Mouse (Mus musculus) erythroblast, embryonic 14.5 days (primary cell): ENCODE data around the gene Utp6. TPM values are rescaled to one million over a fixed set of nuclear protein-coding genes. Genes with fewer than 3 reads are reported as not detected.

Experiments used
- H3K27me3 ChIP-seq: 2 replicates; pipeline ENCODE4 v1.6.1; 2012; ENCODE audit warnings: inconsistent platforms; ENCODE audit not compliant: control insufficient read depth
- H3K36me3 ChIP-seq: 2 replicates; pipeline ENCODE4 v1.6.1; 2012; ENCODE audit warnings: mild to moderate bottlenecking, inconsistent platforms; ENCODE audit not compliant: control insufficient read depth
- H3K4me1 ChIP-seq: 2 replicates; pipeline ENCODE4 v1.6.1; 2012; ENCODE audit warnings: inconsistent platforms; ENCODE audit not compliant: control insufficient read depth
- H3K4me3 ChIP-seq: replicated peaks from 2 replicates; pipeline ENCODE3; 2012; ENCODE audit warnings: moderate library complexity, mild to moderate bottlenecking, inconsistent platforms
- H3K9me3 ChIP-seq: 2 replicates; pipeline ENCODE4 v1.6.1; 2012; ENCODE audit warnings: low read length, inconsistent platforms, mixed read lengths; ENCODE audit not compliant: control insufficient read depth
- GATA1 ChIP-seq: IDR thresholded peaks from 2 replicates; pipeline ENCODE4 v1.6.1; 2012; ENCODE audit warnings: low read length, inconsistent platforms, mixed read lengths
- TAL1 ChIP-seq: IDR thresholded peaks from 3 replicates; pipeline ENCODE4 v1.6.1; 2012; ENCODE audit warnings: low read length, inconsistent platforms, mixed read lengths
- polyA plus RNA-seq: library from polyadenylated mRNA; stranded (reverse); fragments of >175 nt; gene quantifications from 2 replicates; pipeline ENCODE4 v1.2.3, GENCODE M21; 2012

Gene Utp6
- polyA plus RNA-seq, 1 experiment: 0.37 TPM

DNA sequence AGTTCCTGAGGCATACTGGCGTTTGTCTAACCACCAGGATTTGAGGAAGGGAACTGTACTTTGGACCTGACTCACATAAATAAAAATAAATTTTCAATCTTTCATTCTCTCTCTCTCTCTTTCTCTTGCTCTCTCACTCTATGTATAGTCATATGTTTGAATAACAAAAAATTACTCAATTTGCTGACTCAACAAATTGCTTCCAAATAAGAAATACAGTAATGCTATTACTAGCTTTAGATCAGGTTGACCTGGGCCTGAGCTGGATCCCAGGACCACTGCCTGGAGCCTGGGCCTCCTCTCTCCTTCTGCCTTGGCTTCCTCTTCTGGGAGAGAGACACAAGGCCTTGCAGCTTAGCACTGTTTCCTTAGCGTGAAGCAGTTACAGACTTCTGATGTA is 71.4 kb downstream of the Utp6 start:
- Histone ChIP-seq H3K4me1 (peaks cover 2% of the 10 kb centered on the region), H3K9me3 (no peaks in the 10 kb centered on the region), H3K4me3 (no peak overlapping the region), H3K27me3 (no peaks in the 10 kb centered on the region), H3K36me3 (no peaks in the 10 kb centered on the region)
- TF ChIP-seq GATA1: no peak
- no peak for TF ChIP-seq TAL1

DNA sequence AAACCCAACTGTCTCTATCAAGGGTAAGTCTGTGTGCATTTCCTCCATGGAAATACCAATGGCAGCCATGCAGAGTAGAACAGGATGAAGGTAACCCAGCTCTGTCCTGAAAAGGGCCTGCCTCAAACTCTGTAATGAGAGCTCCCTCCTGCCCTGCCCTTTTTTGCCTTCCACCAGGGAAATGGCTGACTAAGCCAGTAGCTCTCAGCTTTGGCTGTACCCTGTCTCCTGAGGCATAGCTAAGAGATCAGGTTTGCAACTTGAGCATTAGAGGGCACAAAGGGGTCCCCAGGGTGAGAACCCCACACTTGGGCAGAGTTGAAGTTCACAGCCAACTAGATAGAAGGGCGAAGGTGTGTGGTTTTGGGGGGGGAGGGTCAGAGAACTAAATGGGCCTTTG is 75.2 kb downstream of the Utp6 start:
- H3K36me3 ChIP-seq: no peaks in the 10 kb centered on the region
- no peak overlapping the region for H3K4me3 ChIP-seq
- peaks cover 2% of the 10 kb centered on the region; the same call in 1 of the 2 replicates for H3K9me3 ChIP-seq
- no peaks in the 10 kb centered on the region for H3K27me3 ChIP-seq
- peaks cover 2% of the 10 kb centered on the region for H3K4me1 ChIP-seq
- TF ChIP-seq GATA1: no peak
- TF ChIP-seq TAL1: no peak

DNA sequence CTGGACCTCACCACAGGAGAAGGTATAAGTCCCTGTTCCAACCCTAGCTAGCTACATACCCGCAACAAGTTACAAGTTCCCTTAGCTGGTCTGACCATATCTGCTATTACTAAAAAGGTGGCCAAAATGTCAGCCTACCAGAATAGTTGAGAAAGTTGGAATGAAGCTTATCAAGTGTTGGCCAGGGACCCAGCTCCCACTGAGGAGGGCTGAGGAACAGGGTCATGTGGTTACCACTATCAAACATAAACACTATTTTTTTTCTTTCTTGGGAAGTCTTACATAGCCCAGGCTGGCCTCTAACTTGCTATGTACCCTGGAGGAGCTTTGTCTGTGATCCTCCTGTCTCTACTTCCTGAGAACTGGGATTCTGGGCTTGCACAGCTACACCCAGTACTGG is 75.8 kb downstream of the Utp6 start:
- Histone ChIP-seq H3K9me3 (peaks cover 2% of the 10 kb centered on the region; the same call in 1 of the 2 replicates), H3K36me3 (no peaks in the 10 kb centered on the region)

DNA sequence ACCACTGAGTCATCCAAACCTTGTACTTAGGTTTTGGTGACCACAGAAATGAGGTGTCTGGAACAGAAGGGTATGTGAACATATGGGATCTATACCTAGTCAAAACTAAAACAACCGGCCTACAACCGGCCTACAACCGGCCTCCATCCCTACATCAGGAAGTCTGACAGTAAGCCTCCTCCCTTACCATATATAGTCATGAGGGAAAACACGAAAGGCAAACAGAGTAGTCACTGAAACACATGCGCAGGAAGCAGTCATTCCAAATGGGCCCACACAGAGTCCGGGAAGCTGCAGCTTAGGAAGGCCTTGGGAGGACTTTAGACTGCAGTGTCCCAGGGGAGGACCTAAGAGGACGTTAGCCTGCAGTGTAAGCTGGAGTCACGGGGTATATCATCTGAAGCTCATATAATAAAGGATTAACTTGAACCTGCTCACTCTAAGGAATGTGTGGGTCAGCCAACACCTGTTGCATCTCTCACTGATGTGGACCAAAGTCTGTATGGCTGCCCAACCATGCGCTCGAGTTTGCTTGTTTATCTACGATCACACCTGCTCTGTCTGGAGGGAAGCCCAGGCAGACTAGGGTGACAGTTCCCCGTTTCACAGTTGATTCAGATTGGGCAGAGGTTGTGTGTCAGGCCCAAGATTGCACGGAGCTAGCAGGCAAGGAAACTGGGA is 76.3 kb downstream of the Utp6 start:
- H3K4me1 ChIP-seq: peaks cover 2% of the 10 kb centered on the region
- H3K36me3 ChIP-seq: no peaks in the 10 kb centered on the region
- H3K4me3 ChIP-seq: no peak overlapping the region
- TF ChIP-seq GATA1 (no peak), TAL1 (no peak)
- no peaks in the 10 kb centered on the region for H3K27me3 ChIP-seq
- H3K9me3 ChIP-seq: peaks cover 2% of the 10 kb centered on the region; the same call in 1 of the 2 replicates

More for the DNA sequence above, 75.8 kb downstream of the Utp6 start:
- Histone ChIP-seq H3K27me3 (no peaks in the 10 kb centered on the region), H3K4me3 (no peak overlapping the region), H3K4me1 (peaks cover 2% of the 10 kb centered on the region)
- no peak for TF ChIP-seq GATA1
- TF ChIP-seq TAL1: no peak

DNA sequence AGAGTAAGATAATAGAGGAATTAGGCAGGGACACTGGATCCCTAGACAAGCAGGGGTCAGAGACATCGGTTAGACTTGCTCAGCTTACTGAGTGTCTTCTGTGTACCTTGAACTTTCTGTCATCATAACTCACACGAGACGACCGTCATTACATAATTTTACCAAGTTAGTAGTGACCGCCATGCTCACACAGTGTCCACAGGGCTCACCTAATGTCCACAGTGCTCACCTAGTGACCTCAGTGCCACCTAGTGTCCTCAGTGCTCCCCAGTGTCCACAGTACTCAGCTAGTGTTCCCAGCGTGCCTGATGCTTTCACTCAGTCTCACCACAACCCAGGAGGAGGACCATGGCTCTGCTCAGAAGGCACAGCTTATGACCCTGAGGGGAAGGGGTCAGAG is 77.4 kb downstream of the Utp6 start:
- no peak overlapping the region for H3K4me3 ChIP-seq
- H3K9me3 ChIP-seq: peaks cover 2% of the 10 kb centered on the region; the same call in 1 of the 2 replicates
- H3K27me3 ChIP-seq: no peaks in the 10 kb centered on the region
- TF ChIP-seq TAL1: no peak
- no peaks in the 10 kb centered on the region for H3K36me3 ChIP-seq
- peaks cover 2% of the 10 kb centered on the region for H3K4me1 ChIP-seq

Other genes with a start within 250 kb of the Utp6 start
- gene Suz12, start 30.7 kb upstream of the Utp6 start, polyA plus RNA-seq: 0.95 and 1.1 TPM in 2 replicates
- gene Crlf3, start 118.6 kb upstream of the Utp6 start, polyA plus RNA-seq: 4.8 TPM in 2 replicates
- 0.20 and 0.47 TPM in 2 replicates for gene Atad5, start 127.0 kb upstream of the Utp6 start, polyA plus RNA-seq
- gene Tefm, start 179.8 kb upstream of the Utp6 start, polyA plus RNA-seq: not detected in 2 replicates
- not detected in 2 replicates for gene Adap2, start 191.7 kb upstream of the Utp6 start, polyA plus RNA-seq
- 0.03 TPM in 1 of 2 replicates, not detected in the other for gene Rnf135, start 221.5 kb upstream of the Utp6 start, polyA plus RNA-seq
- 0.09 and 0.19 TPM in 2 replicates for gene Rhot1, start 246.6 kb upstream of the Utp6 start, polyA plus RNA-seq